Mouse (Mus musculus): ENCODE data around the gene Ccdc89.

The Ccdc89 gene
- long read RNA-seq, experiment 1: 0 reads
- long read RNA-seq, experiment 2: 0 reads

DNA sequence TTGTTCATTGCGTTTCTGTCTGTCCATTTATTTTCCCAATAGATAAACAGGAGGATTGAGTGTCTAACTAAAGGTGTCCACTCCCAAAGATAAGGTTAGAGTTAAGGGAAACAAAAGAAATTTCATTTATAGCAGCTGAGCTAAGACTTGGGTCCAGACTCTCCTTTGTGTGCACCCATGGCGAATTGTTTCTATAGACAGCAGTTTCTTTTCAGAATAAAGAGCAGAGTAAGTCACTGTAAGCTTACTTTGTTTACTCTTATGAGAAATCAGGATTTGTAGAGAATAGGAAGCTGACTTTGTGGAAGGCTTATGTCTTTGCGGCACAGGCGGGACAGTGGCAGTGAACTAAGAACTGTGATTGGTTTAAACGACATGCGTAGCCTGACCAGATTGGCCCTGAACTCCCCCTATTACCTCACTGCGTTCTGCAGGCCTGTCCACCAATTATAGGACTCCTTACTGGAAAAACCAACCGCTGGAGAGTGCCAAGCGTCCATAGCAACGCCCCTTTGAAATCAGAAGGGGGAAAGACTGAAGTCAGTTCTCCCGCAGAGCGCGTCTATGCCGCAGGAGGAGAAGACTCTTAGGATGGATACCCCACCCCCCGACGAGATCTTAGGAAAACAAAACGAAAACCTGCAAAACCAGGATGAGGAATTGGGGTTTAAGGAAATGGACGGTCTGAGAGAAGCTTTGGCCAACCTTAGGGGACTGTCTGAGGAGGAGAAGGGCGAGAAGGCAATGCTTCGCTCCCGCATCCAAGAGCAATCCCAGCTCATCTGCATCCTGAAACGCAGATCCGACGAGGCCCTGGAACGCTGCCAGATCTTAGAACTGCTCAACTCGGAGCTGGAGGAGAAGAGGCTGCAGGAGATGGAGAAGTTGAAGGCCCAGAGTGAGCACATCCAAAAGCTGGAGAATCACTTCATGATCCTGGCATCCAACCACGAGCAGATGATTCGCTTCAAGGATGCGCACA is at the start of gene Ccdc89:
TSS of gene Ccdc89 (plus strand) at position 558 of the 982 bp plus-strand sequence.
- intact Hi-C loops (cut with DNase I): loop anchor here (10.0 kb wide), 1 partner anchor 432 kb away; no protein-coding TSS in a partner anchor

DNA sequence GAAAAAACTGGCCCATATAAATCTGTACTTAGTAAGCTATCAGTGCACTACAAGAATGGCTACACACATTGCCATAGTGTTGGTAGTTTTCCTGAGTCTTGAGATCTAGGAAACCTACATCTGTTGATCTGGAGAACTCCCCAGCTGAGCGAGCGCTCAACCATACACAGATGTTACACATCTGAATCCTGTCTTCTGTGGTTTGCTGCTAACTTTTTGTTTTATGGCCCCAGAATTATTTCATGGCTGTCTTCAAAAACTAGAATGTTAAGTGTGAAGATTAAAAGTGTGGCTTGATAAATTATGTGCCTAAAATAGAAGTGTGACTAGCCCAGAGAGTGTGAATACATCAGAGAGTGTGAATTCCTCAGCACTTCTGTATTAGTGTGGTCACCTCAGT is 42.0 kb upstream of the Ccdc89 start:
- intact Hi-C loops (cut with DNase I): no loop called here

DNA sequence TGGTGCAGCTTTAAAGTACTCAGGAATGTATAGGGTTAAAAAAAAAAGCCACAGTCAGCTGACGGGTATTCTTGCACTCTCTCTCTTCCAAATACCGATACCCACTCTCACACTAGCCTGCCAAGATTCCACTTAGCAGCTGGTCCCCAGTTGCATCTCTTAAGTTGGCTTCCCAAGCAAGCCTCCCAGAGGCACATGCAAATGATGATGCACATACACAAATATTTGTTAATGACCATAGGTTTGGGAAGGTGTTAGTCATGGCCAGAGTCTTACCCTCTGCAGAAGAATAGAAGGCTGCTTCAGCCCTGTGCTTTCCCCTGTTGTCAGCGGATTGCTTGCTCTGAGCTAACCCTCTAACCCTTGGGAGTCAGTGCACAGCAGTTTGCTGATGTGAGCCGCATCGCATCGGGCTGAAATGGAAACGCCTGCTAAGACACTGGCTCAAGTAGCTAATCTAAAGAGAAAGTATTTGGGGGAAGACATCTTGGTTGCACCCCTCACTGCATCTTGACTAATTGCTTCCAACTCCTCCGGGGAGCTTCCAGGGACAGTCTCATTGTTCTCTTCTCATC is 39.4 kb upstream of the Ccdc89 start:
- intact Hi-C loops (cut with DNase I): no loop called here

DNA sequence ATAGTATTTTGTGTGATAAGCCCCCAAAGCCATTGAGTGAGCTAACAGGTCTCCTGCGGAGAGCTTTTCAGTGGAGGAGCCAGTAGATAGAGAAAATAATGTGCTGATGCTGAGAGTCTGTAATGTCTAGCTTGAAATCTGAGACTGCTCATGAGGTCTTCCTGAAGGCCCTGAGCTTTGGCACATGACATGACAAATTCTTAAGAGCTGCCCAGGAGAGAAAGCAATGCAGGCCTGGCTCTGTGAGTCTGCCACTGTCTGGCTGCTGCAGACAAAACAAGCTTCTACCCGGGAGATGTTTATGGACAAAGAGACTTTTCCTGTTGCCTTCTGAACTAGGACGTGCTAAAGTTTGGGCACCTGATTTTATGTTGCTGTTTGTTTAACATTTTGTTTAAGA is 36.6 kb upstream of the Ccdc89 start:
- intact Hi-C loops (cut with DNase I): no loop called here

- intact Hi-C loops (cut with DNase I): no loop called here
Observed at GRCm38 (mm10) chr7:90395073-90395472, 31.3 kb upstream of the Ccdc89 start.

GRCm38 (mm10) chr7:90395928-90396327 is 30.4 kb upstream of the Ccdc89 start:
- intact Hi-C loops (cut with DNase I): no loop called here

- intact Hi-C loops (cut with DNase I): loop anchor here (5.0 kb wide), 1 partner anchor 128 kb away; no protein-coding TSS in a partner anchor
Observed at GRCm38 (mm10) chr7:90409934-90410333, 16.4 kb upstream of the Ccdc89 start.

DNA sequence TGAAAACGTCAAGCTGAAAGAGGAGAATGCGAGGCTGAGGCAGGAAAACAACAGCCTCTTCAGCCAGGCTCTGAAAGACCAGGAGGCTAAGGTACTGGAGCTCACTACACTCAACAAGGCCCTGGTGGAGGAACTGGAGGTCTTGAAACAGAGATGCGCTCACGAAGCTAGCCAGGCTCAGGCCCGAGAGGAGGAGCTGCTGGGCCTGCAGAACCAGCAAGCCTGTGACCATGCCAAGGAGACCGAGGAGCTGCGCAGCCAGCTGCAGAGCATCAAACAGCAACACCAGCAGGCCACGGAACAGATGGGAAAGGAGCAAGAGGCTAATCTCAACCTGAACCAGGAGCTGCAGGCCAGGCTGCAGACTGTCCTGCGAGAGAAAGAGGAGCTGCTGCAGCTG is 629 bp downstream of the Ccdc89 start:
- intact Hi-C loops (cut with DNase I): loop anchor here (10.0 kb wide), 1 partner anchor 432 kb away; no protein-coding TSS in a partner anchor

GRCm38 (mm10) chr7:90432221-90432620 is 5.8 kb downstream of the Ccdc89 start:
- intact Hi-C loops (cut with DNase I): no loop called here

GRCm38 (mm10) chr7:90440044-90440443 is 13.7 kb downstream of the Ccdc89 start:
- intact Hi-C loops (cut with DNase I): no loop called here

- intact Hi-C loops (cut with DNase I): no loop called here
Observed at GRCm38 (mm10) chr7:90442070-90442469, 15.7 kb downstream of the Ccdc89 start.

- intact Hi-C loops (cut with DNase I): no loop called here
Observed at GRCm38 (mm10) chr7:90442518-90443080, 16.2 kb downstream of the Ccdc89 start, which contains the start of gene Crebzf. Gene Crebzf, plus strand, starts transcription at chr7:90442729.

DNA sequence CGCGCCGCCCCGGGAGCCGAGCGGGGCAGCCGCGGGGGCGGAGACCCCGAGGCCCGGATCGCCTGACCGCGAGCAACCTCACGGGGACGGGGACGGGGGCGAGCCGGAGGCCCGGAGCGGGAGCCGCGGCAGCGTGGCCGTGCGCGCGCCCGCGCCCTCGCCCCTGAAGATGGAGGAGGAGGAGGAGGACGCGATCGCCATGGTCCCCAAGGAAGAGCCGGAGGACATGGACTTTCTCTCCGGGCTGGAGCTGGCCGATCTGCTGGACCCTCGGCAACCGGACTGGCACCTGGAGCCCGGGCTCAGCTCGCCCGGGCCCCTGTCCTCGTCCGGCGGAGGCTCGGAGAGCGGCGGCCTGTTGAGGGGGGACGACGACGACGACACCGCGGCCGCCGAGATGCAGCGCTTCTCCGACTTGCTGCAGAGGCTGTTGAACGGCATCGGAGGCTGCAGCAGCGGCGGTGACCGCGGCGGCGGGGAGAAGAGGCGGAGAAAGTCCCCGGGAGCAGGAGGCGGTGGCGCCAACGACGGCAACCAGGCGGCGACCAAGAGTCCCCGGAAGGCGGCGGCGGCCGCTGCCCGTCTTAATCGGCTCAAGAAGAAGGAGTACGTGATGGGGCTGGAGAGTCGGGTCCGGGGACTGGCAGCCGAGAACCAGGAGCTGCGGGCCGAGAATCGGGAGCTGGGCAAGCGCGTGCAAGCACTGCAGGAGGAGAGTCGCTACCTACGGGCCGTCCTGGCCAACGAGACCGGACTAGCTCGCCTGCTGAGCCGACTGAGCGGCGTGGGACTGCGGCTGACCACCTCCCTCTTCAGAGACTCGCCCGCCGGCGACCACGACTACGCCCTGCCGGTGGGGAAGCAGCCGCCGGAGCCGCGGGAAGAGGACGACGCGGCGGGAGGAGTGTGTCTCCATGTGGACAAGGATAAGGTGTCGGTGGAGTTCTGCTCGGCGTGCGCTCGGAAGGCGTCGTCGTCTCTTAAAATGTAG is 17.0 kb downstream of the Ccdc89 start:
- intact Hi-C loops (cut with DNase I): no loop called here

- intact Hi-C loops (cut with DNase I): no loop called here
Observed at GRCm38 (mm10) chr7:90444206-90444605, 17.8 kb downstream of the Ccdc89 start.

DNA sequence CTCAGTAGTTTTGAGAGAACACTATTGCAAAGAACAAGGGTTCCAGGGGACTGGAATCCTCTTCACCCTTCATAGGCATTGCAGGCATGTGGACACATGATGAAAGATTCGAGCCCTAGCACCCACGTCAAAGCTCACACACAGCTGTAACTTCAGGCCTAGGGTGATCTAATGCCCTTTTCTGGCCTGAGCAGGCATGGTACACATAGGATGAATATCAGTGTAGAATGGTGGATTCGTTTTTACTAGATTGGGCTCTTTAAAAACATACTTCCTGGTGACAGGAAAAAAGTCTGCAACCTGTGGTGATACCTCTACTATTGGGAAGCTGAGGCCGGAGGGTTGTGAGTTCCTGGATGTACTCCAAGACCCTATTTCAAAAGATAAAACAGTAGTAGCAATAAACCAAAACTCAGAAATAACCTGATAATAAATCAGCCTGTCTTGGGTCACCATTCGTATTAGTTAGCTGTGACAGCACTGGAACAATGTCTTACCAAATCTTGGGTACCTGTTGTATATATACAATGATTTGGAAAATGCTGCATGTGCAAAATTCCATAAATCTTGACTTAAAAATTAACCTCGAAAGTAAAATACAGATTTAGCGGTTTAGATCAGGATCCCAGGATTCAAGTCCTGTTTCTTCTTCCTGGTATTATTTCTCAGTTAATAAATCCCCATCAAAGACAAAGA is 29.9 kb downstream of the Ccdc89 start:
- intact Hi-C loops (cut with DNase I): no loop called here

GRCm38 (mm10) chr7:90456845-90457468 is 30.6 kb downstream of the Ccdc89 start, which contains the start of gene Tmem126a:
Gene Tmem126a, minus strand, starts transcription at chr7:90457229.
- intact Hi-C loops (cut with DNase I): no loop called here

- intact Hi-C loops (cut with DNase I): no loop called here
Observed at GRCm38 (mm10) chr7:90457517-90457916, 31.1 kb downstream of the Ccdc89 start.

DNA sequence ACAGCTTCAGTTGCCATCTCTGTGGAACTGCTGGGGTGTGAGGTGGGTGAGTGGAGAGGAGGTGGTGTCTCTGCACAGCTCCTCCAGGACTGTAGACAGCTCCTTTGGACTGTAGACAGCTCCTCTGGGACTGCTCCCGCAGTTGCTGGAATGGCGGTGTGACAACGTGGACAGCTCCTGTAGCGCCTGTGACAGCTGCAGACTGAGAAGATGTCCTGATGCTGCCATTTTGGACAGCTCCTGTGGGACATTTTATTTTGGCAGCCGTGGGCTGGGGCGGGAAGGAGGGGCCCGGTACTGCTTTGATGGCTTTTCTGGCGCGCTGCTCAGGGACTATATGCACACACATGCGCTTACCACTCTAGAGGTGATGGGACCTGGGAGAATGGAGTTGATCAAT is 34.0 kb downstream of the Ccdc89 start:
- intact Hi-C loops (cut with DNase I): no loop called here

DNA sequence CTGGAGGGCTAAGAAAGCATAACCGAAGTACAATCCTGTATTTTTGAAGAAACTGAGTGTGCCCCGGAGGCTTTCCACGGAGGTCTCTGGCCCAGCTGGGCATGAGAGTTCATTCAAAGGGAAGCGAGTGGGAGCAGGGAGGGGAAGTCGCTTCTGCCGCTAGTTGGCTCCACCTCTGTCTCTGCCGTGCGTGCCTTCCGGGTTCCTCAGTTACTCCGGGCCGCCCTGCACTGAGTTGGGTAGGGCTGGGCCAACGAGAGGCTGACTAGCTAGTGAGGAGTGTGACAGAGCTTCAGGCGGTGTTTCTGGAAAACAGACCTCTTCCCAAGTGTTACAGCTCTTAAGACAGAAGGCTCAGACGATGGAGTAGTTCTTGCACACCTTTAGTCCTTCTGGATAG is 34.6 kb downstream of the Ccdc89 start:
- intact Hi-C loops (cut with DNase I): no loop called here
